Mouse (Mus musculus): ENCODE data around the gene Eed. TPM values are rescaled to one million over a fixed set of nuclear protein-coding genes. Genes with fewer than 3 reads are reported as not detected.

The Eed gene
- total and polyA plus RNA-seq, 3 experiments: 12.0 to 27.3 (median 24.7) TPM

DNA sequence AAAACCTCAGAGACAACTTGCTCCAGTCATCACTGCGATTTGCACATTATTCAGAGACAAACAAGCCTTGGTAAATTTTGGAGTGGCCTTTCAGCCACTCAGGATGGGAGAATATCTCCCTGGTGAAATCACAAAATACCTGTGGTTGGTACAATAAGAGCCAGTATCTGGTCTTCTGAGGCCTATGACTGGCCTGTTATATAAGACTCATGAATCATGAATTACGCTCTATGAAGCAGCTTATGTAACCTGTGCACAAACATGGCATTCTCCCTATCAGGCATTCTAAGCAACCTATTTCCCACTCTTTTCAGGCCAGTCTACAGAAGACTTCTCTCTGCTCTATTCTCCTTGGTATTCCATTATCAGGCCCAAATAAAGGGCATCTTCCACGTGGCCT is 68.4 kb downstream of the Eed start:
- Histone ChIP-seq H3K9ac (ENCODE audit: low read depth, low read length) (no peak overlapping the region), H3K79me2 (replicated peaks; ENCODE audit: control insufficient read depth, insufficient read depth, low read length) (no peaks in the 10 kb centered on the region), H3K27ac (no peak overlapping the region), H3K4me3 (no peak overlapping the region), H3K36me3 (ENCODE audit: control insufficient read depth, insufficient read depth, low read length) (no peaks in the 10 kb centered on the region; the same call in 1 of the 2 replicates), H3K27me3 (ENCODE audit: control insufficient read depth, insufficient read depth, low read length) (no peaks in the 10 kb centered on the region), H3K4me1 (ENCODE audit: control insufficient read depth, insufficient read depth, low read length) (no peaks in the 10 kb centered on the region; the same call in 1 of the 2 replicates)
- WGBS: 88% methylated on average over 3 of the region's 3 CpGs
- no peak for DNase-seq
- no peak for TF ChIP-seq EP300 (IDR thresholded peaks at IDR 0.05; ENCODE audit: insufficient read depth, low read depth, low read length)
- no peak for TF ChIP-seq POLR2A (IDR thresholded peaks at IDR 0.05; ENCODE audit: insufficient read depth, low read depth, low read length)
- TF ChIP-seq CTCF (IDR thresholded peaks at IDR 0.05): no peak
- intact Hi-C loops (cut with DNase I): no loop called here

DNA sequence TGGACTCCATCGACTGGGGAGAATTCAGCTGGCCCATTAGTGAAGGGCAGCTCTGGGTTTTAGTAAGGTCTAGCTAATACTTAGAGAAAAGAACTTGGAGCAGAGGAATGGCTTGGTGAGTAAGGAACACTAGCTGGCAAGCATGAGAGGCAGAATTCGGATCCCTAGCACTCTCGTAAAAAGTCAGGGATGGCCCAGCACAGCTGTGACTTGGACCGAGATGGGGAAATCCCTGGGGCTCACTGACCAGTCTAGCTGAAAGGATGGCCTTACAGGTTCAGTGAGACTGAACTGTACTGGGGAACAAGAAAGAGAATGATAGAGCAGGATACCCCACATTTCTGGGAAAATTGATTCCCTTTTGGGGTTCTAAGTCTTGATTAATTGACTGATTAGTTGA is 71.1 kb downstream of the Eed start:
- H3K79me2 ChIP-seq (replicated peaks; ENCODE audit: control insufficient read depth, insufficient read depth, low read length): no peaks in the 10 kb centered on the region
- H3K27ac ChIP-seq: no peak overlapping the region
- no peak overlapping the region for H3K4me3 ChIP-seq
- intact Hi-C loops (cut with DNase I): loop anchor here (2.0 to 5.0 kb wide), 3 partner anchors 392 to 432 kb away; no protein-coding TSS in a partner anchor
- DNase-seq: no peak
- H3K36me3 ChIP-seq (ENCODE audit: control insufficient read depth, insufficient read depth, low read length): no peaks in the 10 kb centered on the region
- TF ChIP-seq EP300 (IDR thresholded peaks at IDR 0.05; ENCODE audit: insufficient read depth, low read depth, low read length): no peak
- TF ChIP-seq CTCF (IDR thresholded peaks at IDR 0.05): no peak
- no peak for TF ChIP-seq POLR2A (IDR thresholded peaks at IDR 0.05; ENCODE audit: insufficient read depth, low read depth, low read length)
- whole genome bisulfite sequencing: 55% methylated on average over 4 of the region's 4 CpGs
- no peaks in the 10 kb centered on the region for H3K27me3 ChIP-seq (ENCODE audit: control insufficient read depth, insufficient read depth, low read length)
- H3K9ac ChIP-seq (ENCODE audit: low read depth, low read length): no peak overlapping the region
- H3K4me1 ChIP-seq (ENCODE audit: control insufficient read depth, insufficient read depth, low read length): no peaks in the 10 kb centered on the region; the same call in 1 of the 2 replicates

DNA sequence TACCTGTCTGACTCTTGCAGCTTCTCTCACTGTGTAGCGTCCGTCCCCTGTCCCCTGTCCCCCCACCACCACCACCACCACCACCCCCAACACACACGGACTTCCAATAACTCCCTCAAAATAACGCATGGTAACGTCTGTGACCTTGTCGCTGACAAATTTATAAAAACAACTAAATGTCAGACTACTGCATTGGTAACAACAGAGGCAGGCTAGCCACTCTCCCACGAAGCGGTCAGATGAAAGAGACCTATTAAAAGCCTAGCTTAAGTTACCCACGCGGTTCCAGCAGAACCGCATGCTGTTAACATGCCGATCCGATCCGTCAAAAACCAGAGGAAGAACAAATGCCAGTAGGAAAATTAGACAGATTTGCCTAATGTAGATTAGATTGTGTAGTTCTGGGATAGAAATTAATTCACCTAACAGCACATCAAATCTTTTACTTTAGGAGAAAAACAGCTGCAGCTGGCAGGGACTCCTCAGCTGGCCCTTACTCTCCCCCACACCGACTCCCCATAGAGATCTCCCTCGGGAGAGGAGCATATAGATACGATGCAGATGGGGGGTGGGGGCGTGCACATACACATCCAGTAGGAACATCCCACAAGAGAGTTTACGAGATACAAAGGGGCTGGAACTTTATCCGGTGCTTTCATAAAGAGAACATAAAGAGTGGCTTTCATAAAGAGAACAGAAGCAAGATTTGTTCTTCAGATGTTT is 71.7 kb downstream of the Eed start:
- H3K4me3 ChIP-seq: no peak overlapping the region

DNA sequence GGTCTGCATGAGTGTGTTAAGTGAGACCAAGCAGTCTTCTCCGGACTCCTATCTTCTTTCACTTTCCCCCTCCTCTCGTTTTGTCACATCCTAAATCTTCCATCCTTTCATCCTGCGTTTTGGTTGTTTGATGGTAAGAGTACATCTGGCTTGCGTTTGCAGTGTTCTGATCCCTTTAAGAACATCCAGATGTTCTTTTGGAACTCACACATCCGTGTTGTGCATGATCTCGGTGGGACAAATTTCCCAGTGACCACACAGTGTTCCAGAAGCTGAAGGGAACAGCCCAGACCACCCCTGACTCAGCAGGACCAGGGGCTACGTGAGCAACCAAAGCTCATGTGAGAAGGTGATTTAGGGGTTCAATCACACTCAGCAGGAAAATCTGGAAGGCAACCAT is 72.4 kb downstream of the Eed start:
- intact Hi-C loops (cut with DNase I): loop anchor here (2.0 to 5.0 kb wide), 3 partner anchors 391 to 431 kb away; no protein-coding TSS in a partner anchor
- TF ChIP-seq EP300 (IDR thresholded peaks at IDR 0.05; ENCODE audit: insufficient read depth, low read depth, low read length): no peak
- no peak for TF ChIP-seq POLR2A (IDR thresholded peaks at IDR 0.05; ENCODE audit: insufficient read depth, low read depth, low read length)
- no peak for TF ChIP-seq CTCF (IDR thresholded peaks at IDR 0.05)
- no peaks in the 10 kb centered on the region for H3K27me3 ChIP-seq (ENCODE audit: control insufficient read depth, insufficient read depth, low read length)
- no peaks in the 10 kb centered on the region; the same call in 1 of the 2 replicates for H3K4me1 ChIP-seq (ENCODE audit: control insufficient read depth, insufficient read depth, low read length)
- H3K4me3 ChIP-seq: no peak overlapping the region
- no peak overlapping the region for H3K27ac ChIP-seq
- no peak overlapping the region for H3K9ac ChIP-seq (ENCODE audit: low read depth, low read length)
- 61% methylated on average over 7 of the region's 7 CpGs for WGBS
- H3K79me2 ChIP-seq (replicated peaks; ENCODE audit: control insufficient read depth, insufficient read depth, low read length): no peaks in the 10 kb centered on the region
- H3K36me3 ChIP-seq (ENCODE audit: control insufficient read depth, insufficient read depth, low read length): no peaks in the 10 kb centered on the region
- no peak for DNase-seq

More for the DNA sequence above, 71.7 kb downstream of the Eed start:
- WGBS: 67% methylated on average over 20 of the region's 20 CpGs
- Histone ChIP-seq H3K27me3 (ENCODE audit: control insufficient read depth, insufficient read depth, low read length) (no peaks in the 10 kb centered on the region), H3K36me3 (ENCODE audit: control insufficient read depth, insufficient read depth, low read length) (no peaks in the 10 kb centered on the region), H3K4me1 (ENCODE audit: control insufficient read depth, insufficient read depth, low read length) (no peaks in the 10 kb centered on the region; the same call in 1 of the 2 replicates), H3K79me2 (replicated peaks; ENCODE audit: control insufficient read depth, insufficient read depth, low read length) (no peaks in the 10 kb centered on the region), H3K27ac (no peak overlapping the region), H3K9ac (ENCODE audit: low read depth, low read length) (no peak overlapping the region)
- TF ChIP-seq CTCF (IDR thresholded peaks at IDR 0.05) (no peak), POLR2A (IDR thresholded peaks at IDR 0.05; ENCODE audit: insufficient read depth, low read depth, low read length) (no peak), EP300 (IDR thresholded peaks at IDR 0.05; ENCODE audit: insufficient read depth, low read depth, low read length) (no peak)
- intact Hi-C loops (cut with DNase I): loop anchor here (2.0 to 5.0 kb wide), 3 partner anchors 392 to 432 kb away; no protein-coding TSS in a partner anchor
- no peak for DNase-seq

DNA sequence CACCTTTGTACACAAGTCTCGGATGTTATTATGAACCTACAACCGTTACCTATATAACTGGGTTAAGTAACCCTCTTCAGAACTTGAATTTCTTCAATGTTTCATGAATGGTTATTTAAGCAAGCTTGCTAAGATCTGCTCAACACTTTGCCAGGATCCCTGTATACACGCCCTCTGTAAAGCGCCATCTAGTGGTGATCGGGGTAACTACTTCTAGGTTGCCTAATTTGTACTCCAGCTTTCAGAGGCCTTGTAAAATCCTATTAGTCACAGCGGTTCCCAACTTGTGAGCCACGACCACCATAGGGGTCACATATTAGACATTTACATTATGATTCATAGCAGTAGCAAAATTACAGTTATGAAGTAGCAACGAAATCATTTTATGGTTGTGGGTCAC is 72.8 kb downstream of the Eed start:
- intact Hi-C loops (cut with DNase I): loop anchor here (2.0 to 5.0 kb wide), 3 partner anchors 391 to 431 kb away; no protein-coding TSS in a partner anchor
- H3K4me1 ChIP-seq (ENCODE audit: control insufficient read depth, insufficient read depth, low read length): no peaks in the 10 kb centered on the region; the same call in 1 of the 2 replicates
- WGBS: 22% methylated on average over 8 of the region's 8 CpGs
- H3K4me3 ChIP-seq: no peak overlapping the region
- no peaks in the 10 kb centered on the region for H3K27me3 ChIP-seq (ENCODE audit: control insufficient read depth, insufficient read depth, low read length)
- H3K9ac ChIP-seq (ENCODE audit: low read depth, low read length): no peak overlapping the region
- DNase-seq: peak; percentile 59 to 68
- TF ChIP-seq CTCF (IDR thresholded peaks at IDR 0.05) (peak; percentile 98; the same call in 1 of the 2 replicates), EP300 (IDR thresholded peaks at IDR 0.05; ENCODE audit: insufficient read depth, low read depth, low read length) (no peak), POLR2A (IDR thresholded peaks at IDR 0.05; ENCODE audit: insufficient read depth, low read depth, low read length) (no peak)
- H3K27ac ChIP-seq: no peak overlapping the region
- no peaks in the 10 kb centered on the region for H3K79me2 ChIP-seq (replicated peaks; ENCODE audit: control insufficient read depth, insufficient read depth, low read length)
- no peaks in the 10 kb centered on the region for H3K36me3 ChIP-seq (ENCODE audit: control insufficient read depth, insufficient read depth, low read length)

Other genes with a start within 250 kb of the Eed start
- gene Ccdc81, start 77.4 kb downstream of the Eed start, total RNA-seq (2021): not detected
- 0.23 TPM in 1 of 2 replicates, not detected in the other for gene Ccdc81, start 77.4 kb downstream of the Eed start, polyA plus RNA-seq (2012; rRNA removed)
- 10 to 100 TPM; 78.1 to 79.3 TPM for gene Hikeshi, start 39.8 kb downstream of the Eed start, total RNA-seq (2021)
- 61.9 and 90.3 TPM in 2 replicates for gene Hikeshi, start 39.8 kb downstream of the Eed start, polyA plus RNA-seq (2012; rRNA removed)
- 100 to 1,000 TPM in 1 of 2 experiments, 10 to 100 TPM in 1; 99.4 to 128 TPM for gene Picalm, start 149.2 kb upstream of the Eed start, total RNA-seq (2021)
- gene Picalm, start 149.2 kb upstream of the Eed start, polyA plus RNA-seq (2012; rRNA removed): 60.1 and 107 TPM in 2 replicates

Data from heart, adult 2 months (tissue).